Mouse (Mus musculus) heart, embryonic 12.5 days (tissue): ENCODE results near the gene Tanc1. TPM values are rescaled to one million over a fixed set of nuclear protein-coding genes. Genes with fewer than 3 reads are reported as not detected.

Experiments used
- ATAC-seq: fragments of 200-750 bp; cut with Nextera tagmentation; 2 replicates; pipeline ENCODE4 v1.8.0; 2017; ENCODE audit warnings: moderate TSS enrichment, moderate library complexity; ENCODE audit not compliant: insufficient number of reproducible peaks, low FRiP score
- H3K27ac ChIP-seq: fragments of 300-500 bp; sonication (generic); 2 replicates; pipeline ENCODE4 v1.5.1; 2016; ENCODE audit warnings: mild to moderate bottlenecking, moderate library complexity; ENCODE audit not compliant: poor library complexity, severe bottlenecking
- H3K27me3 ChIP-seq: fragments of 300-500 bp; sonication (generic); replicated peaks from 2 replicates; pipeline ENCODE4 v1.6.1; 2016; ENCODE audit warnings: mild to moderate bottlenecking, moderate library complexity
- H3K36me3 ChIP-seq: fragments of 300-500 bp; sonication (generic); 2 replicates; pipeline ENCODE4 v1.6.1; 2016; ENCODE audit warnings: mild to moderate bottlenecking, moderate library complexity
- H3K4me1 ChIP-seq: fragments of 300-500 bp; sonication (generic); replicated peaks from 2 replicates; pipeline ENCODE4 v1.6.1; 2016; ENCODE audit warnings: mild to moderate bottlenecking
- H3K4me2 ChIP-seq: fragments of 300-500 bp; sonication (generic); 2 replicates; pipeline ENCODE4 v1.6.1; 2016; ENCODE audit warnings: mild to moderate bottlenecking, moderate library complexity
- H3K4me3 ChIP-seq: fragments of 300-500 bp; sonication (generic); 2 replicates; pipeline ENCODE4 v1.5.1; 2016; ENCODE audit warnings: mild to moderate bottlenecking
- H3K9ac ChIP-seq: fragments of 300-500 bp; sonication (generic); 2 replicates; pipeline ENCODE4 v1.6.1; 2016; ENCODE audit warnings: mild to moderate bottlenecking, moderate library complexity
- H3K9me3 ChIP-seq: fragments of 300-500 bp; sonication (generic); replicated peaks from 2 replicates; pipeline ENCODE4 v1.6.1; 2016; ENCODE audit warnings: mild to moderate bottlenecking, moderate library complexity
- WGBS: fragments of 180-500 bp; shearing (Covaris S2); methylation state at CpG from one replicate; pipeline ENCODE4 v1.1.7; 2016; 5-methylcytosine and 5-hydroxymethylcytosine counted together
- polyA plus RNA-seq: library from polyadenylated mRNA; unstranded; fragments of >200 nt; fragmentation: Nextera tagmentation; extraction: Ambion mirVana; gene quantifications from 2 replicates; pipeline ENCODE4 v1.2.1, GENCODE M21; 2016

The Tanc1 gene
- polyA plus RNA-seq, 1 experiment from 2014 or later = 37.4 TPM

DNA sequence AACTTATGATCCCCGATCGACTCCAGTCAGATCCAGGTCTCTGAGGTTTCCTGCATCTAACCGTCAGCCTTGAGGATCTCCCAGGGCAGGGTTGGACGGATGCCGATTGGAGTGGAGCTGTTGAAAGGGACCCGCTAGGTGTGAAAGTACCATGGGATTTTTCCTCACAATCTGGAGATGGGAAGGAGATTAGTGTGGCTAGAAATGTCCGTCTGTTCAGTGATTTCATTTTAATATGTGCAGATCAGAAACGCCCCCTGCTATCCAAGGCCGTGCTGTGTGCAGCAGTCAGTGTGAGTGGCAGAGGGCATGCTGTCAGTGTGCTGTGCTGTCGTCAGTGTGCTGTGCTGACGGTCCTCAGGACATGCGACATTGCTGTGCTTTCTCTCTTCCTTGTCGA, 201.6 kb downstream of the Tanc1 start:
- H3K36me3 ChIP-seq = peaks cover 66% of the 10 kb centered on the region
- H3K4me3 ChIP-seq = no peak overlapping the region
- H3K27me3 ChIP-seq = no peaks in the 10 kb centered on the region
- 74% methylated on average over 13 of the region's 13 CpGs for WGBS
- H3K4me2 ChIP-seq = no peak overlapping the region
- no peak overlapping the region for H3K27ac ChIP-seq
- H3K4me1 ChIP-seq = peaks cover 25% of the 10 kb centered on the region
- H3K9me3 ChIP-seq = no peaks in the 10 kb centered on the region
- no peak overlapping the region for H3K9ac ChIP-seq
- ATAC-seq = no peak

DNA sequence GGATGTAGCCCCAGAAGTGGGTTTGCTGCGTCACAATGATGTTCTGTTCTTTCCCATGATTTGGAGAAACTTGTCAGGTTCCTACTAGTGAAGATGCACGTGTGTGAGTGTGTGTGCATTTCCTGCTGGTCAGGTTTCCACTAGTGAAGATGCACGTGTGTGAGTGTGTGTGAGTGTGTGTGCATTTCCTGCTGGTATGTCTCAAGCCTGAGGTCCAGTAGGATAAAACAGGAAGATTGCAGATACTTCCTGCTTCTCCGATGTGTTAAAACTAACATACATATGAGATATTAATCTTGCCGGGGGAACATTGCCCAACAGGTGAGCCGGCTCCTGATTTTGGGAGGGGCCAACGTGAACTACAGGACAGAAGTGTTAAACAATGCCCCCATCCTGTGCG, 203.2 kb downstream of the Tanc1 start:
- H3K4me1 ChIP-seq = peaks cover 25% of the 10 kb centered on the region
- no peaks in the 10 kb centered on the region for H3K27me3 ChIP-seq
- H3K36me3 ChIP-seq = peaks cover 74% of the 10 kb centered on the region
- H3K9ac ChIP-seq = no peak overlapping the region
- H3K9me3 ChIP-seq = no peaks in the 10 kb centered on the region
- H3K27ac ChIP-seq = no peak overlapping the region
- H3K4me2 ChIP-seq = no peak overlapping the region
- ATAC-seq = no peak
- no peak overlapping the region for H3K4me3 ChIP-seq
- 72% methylated on average over 8 of the region's 8 CpGs for WGBS

DNA sequence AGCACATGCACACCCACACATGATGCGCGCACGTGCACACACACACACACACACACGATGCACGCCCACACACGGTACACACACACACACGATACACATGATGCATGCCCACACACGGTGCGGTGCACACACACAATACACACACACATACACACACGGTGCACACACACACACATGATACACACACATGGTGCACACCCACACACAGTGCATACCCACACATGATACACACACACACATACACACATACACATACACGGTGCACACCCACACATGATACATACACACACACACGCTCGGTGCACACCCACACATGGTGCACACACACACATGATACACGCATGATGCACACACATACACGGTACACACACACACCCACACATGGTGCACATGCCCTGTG, 206.8 kb downstream of the Tanc1 start:
- H3K9ac ChIP-seq = no peak overlapping the region
- H3K4me2 ChIP-seq = no peak overlapping the region
- no peaks in the 10 kb centered on the region for H3K27me3 ChIP-seq
- peaks cover 25% of the 10 kb centered on the region for H3K4me1 ChIP-seq
- H3K27ac ChIP-seq = no peak overlapping the region
- no peaks in the 10 kb centered on the region for H3K9me3 ChIP-seq
- no peak overlapping the region for H3K4me3 ChIP-seq
- ATAC-seq = 0 out of 2 replicates have a peak, but pooled peaks have one; percentile 22
- WGBS = 94% methylated on average over 15 of the region's 15 CpGs
- H3K36me3 ChIP-seq = peaks cover 73% of the 10 kb centered on the region

DNA sequence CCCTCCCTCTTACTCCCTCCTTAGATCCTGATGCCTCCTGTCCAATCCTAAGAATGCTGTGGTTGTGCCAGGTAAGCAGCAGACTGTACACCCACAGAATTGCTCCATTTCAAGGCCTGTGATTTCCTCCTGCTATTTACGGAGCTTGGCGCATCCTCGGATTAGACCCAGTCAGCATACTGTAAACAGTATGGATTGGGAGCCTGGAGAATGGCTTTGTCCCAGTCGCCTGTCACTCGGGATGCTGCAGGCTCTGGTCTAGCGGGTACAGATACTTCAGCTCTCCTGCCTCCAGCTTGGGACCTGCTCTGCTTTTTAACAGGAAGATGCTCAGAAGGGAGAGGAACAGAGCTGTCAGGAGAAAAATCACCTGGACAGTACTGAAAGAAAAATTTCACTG, 207.6 kb downstream of the Tanc1 start:
- Histone ChIP-seq H3K36me3 (peaks cover 68% of the 10 kb centered on the region), H3K9ac (no peak overlapping the region), H3K27ac (no peak overlapping the region), H3K9me3 (no peaks in the 10 kb centered on the region), H3K4me3 (no peak overlapping the region), H3K4me1 (peaks cover 33% of the 10 kb centered on the region), H3K27me3 (no peaks in the 10 kb centered on the region), H3K4me2 (no peak overlapping the region)
- 82% methylated on average over 6 of the region's 6 CpGs for WGBS
- ATAC-seq = no peak

DNA sequence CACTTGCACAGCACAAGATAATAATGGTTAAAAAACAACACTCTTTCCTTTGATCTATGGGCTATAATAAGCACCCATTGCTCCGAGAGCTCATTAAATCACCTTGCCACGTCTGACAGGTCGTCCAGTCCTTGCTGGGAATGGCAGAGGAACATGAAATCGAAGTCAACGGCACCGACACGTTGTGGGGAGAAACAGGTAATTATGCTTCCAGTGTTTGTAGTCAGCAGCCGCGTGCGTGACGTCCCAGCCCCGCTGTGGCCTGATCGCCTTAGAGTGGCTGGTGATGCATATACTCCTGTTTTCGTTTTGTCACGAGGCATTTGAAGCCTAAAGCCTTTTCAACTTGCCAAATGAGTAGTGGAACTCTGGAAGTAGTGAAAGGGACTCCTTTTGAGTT, 208.2 kb downstream of the Tanc1 start:
- Histone ChIP-seq H3K9ac (no peak overlapping the region), H3K4me3 (no peak overlapping the region), H3K36me3 (peaks cover 63% of the 10 kb centered on the region), H3K27ac (no peak overlapping the region), H3K27me3 (no peaks in the 10 kb centered on the region), H3K4me2 (no peak overlapping the region), H3K9me3 (no peaks in the 10 kb centered on the region), H3K4me1 (peaks cover 34% of the 10 kb centered on the region)
- 87% methylated on average over 15 of the region's 15 CpGs for WGBS
- no peak for ATAC-seq

DNA sequence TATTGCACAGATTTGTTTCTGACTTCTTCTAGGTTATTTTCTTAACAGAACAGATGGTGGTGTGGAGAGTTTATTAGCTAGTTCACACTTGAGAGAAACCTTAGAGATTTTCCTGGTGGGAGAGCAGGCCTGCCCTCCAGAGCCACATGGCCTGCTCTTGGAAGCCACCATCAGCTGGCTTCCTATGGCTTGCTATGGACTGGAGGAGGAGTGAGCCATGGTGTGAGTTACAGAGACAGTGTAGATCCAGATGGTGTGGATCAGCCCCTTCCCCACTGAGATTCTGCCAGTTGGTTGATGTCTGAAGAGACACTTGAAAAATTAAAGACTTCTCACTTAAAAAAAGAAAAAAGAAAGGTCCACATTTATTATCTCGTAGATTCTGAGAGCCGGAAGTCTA, 209.2 kb downstream of the Tanc1 start:
- no peak for ATAC-seq
- WGBS = 79% methylated on average over 2 of the region's 2 CpGs
- peaks cover 33% of the 10 kb centered on the region for H3K4me1 ChIP-seq
- no peaks in the 10 kb centered on the region for H3K27me3 ChIP-seq
- no peak overlapping the region for H3K9ac ChIP-seq
- peaks cover 55% of the 10 kb centered on the region for H3K36me3 ChIP-seq
- no peak overlapping the region for H3K4me3 ChIP-seq
- H3K9me3 ChIP-seq = no peaks in the 10 kb centered on the region
- H3K27ac ChIP-seq = no peak overlapping the region
- H3K4me2 ChIP-seq = no peak overlapping the region

DNA sequence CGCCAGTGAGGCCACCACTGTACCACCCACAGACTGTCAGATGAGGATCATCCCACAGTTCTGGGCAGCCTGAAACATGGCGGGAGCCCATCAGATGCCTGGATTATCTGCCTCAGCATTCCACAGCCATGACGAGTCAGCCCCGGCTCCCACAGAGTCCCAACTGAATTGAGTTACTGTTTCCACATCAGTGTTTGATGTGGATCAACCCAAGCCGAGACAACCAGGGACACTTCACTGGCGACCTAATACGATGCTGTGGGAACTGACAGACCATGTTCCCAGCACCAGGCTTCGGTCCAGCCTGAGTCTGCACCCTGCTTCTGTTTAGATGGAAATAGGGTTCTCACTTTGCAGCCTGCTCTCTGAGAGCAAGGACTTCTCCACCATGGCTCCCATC, 212.4 kb downstream of the Tanc1 start:
- H3K27ac ChIP-seq = peak overlapping the region; percentile 81
- H3K9ac ChIP-seq = no peak overlapping the region
- peaks cover 57% of the 10 kb centered on the region for H3K4me1 ChIP-seq
- 20% methylated on average over 8 of the region's 8 CpGs for WGBS
- H3K9me3 ChIP-seq = no peaks in the 10 kb centered on the region
- H3K4me3 ChIP-seq = no peak overlapping the region
- ATAC-seq = no peak
- peaks cover 29% of the 10 kb centered on the region for H3K36me3 ChIP-seq
- H3K4me2 ChIP-seq = peak overlapping the region; percentile 19
- H3K27me3 ChIP-seq = no peaks in the 10 kb centered on the region

DNA sequence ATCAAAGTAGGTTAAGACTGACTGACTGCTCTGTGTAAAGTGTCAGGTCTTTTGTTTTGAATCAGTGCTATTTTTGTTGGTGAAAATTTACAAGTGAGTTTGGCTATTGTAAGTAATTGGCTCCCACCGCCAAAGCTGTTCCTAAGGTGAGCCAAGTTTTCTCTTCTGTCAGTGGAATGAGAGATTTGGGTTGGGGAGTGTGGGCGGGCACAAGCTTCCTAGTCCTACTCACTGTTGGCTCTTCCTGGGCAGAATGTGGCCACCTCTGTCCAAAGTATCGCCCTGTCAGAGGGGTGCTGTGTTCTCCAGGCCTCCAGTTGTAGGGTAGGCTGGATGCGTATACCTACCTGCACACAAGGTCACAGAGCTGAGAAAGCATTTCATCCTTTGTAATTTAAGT, 213.5 kb downstream of the Tanc1 start:
- ATAC-seq = no peak
- peaks cover 18% of the 10 kb centered on the region for H3K36me3 ChIP-seq
- H3K27ac ChIP-seq = peak overlapping the region; percentile 81; the same call in 1 of the 2 replicates
- no peak overlapping the region for H3K9ac ChIP-seq
- peaks cover 68% of the 10 kb centered on the region for H3K4me1 ChIP-seq
- no peak overlapping the region for H3K4me2 ChIP-seq
- WGBS = 84% methylated on average over 4 of the region's 4 CpGs
- H3K4me3 ChIP-seq = no peak overlapping the region
- no peaks in the 10 kb centered on the region for H3K9me3 ChIP-seq
- no peaks in the 10 kb centered on the region for H3K27me3 ChIP-seq

DNA sequence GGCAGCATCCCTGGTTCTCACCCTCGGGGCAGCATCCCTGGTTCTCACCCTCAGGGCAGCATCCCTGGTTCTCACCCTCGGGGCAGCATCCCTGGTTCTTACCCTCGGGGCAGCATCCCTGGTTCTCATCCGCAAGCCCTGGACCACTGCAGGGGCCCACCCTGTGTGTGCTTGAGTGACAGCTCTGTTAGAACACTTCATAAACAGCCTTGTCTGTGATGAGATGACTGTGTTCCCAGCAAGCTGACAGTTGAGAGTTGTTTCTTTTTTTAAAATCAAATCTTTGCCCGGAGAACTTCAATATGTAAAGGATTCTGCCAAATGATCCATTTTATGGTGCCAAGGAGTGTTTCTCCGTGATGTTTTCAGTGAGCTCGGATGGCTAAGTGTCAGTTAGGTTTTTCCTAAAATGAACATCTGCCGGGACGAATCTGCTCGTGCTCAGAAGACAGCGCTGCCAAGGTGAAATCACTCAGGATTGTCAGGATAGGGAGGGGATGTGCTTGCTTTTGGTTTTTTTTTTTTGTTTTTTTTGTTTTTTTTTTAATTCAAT, 216.3 kb downstream of the Tanc1 start:
- no peak overlapping the region for H3K4me3 ChIP-seq
- H3K27ac ChIP-seq = peak overlapping the region; percentile 95
- H3K9ac ChIP-seq = no peak overlapping the region
- WGBS = 51% methylated on average over 11 of the region's 11 CpGs
- peaks cover 2% of the 10 kb centered on the region; the same call in 1 of the 2 replicates for H3K36me3 ChIP-seq
- ATAC-seq = no peak
- no peak overlapping the region for H3K4me2 ChIP-seq
- H3K9me3 ChIP-seq = no peaks in the 10 kb centered on the region
- peaks cover 92% of the 10 kb centered on the region for H3K4me1 ChIP-seq
- H3K27me3 ChIP-seq = no peaks in the 10 kb centered on the region

DNA sequence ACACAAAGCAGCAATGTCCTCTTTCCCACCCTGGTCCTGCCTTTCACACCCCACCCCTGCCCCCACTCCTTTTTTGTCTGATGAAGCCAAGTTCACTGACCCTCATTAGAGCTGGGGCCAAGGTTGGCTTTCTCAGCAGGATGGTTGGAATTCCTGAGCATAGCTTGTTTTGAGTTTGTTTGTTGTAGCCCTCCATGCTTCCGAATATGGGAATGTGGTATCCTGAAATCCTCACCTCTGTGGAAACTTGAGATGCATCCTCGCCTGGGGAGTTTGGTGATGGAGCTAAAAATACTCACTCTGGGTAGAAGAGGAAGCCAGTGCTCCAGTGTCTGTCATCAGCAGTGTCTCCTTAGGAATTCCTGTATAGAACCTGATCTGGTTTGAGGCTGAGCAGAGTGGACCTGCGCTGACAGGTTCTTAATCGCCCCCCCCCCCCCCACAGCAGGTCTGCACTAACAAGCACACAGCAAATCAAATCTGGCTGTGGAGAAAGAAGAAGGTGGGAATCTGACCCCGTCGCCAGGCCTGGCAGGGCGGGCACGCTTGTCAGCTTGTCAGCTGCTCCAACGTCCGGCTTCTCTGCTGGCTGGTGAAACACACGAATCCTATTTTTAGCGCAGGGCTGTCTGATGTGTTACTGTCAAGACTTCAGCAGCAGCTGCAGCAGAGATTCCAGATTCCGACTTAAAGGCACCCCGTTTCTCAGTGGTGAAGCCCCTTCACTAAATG, 217.1 kb downstream of the Tanc1 start:
- peak; percentile 84 for ATAC-seq
- 14% methylated on average over 14 of the region's 14 CpGs for WGBS
- H3K4me2 ChIP-seq = peak overlapping the region; percentile 53

DNA sequence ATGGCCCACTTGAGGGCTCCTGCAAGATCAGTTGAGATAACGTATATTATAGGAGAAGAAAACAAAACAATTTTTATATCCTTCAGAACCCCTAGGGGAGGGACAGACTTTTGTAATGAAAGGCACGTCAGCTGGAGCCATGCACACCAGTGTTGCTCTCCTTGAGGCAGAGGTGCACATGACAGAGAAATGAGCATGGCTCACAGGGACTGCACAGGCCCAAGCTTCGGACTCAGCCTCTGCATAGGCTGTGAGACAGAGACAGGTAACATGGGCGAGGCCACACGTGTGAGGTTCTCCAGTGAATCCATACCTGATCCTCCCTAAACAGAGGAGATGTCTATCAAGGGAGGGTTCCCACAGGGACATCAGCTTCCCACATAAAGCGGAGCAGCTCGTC, 217.9 kb downstream of the Tanc1 start:
- Histone ChIP-seq H3K36me3 (peaks cover 16% of the 10 kb centered on the region), H3K4me1 (peaks cover 92% of the 10 kb centered on the region), H3K27me3 (no peaks in the 10 kb centered on the region), H3K4me2 (peak overlapping the region; percentile 53), H3K9ac (peak overlapping the region; percentile 11; the same call in 1 of the 2 replicates), H3K27ac (peak overlapping the region; percentile 95), H3K4me3 (no peak overlapping the region), H3K9me3 (no peaks in the 10 kb centered on the region)
- ATAC-seq = no peak
- WGBS = 59% methylated on average over 7 of the region's 7 CpGs

More for the DNA sequence above, 217.1 kb downstream of the Tanc1 start:
- Histone ChIP-seq H3K36me3 (peaks cover 9% of the 10 kb centered on the region), H3K4me1 (peaks cover 92% of the 10 kb centered on the region), H3K4me3 (no peak overlapping the region), H3K9ac (peak overlapping the region; percentile 11; the same call in 1 of the 2 replicates), H3K9me3 (no peaks in the 10 kb centered on the region), H3K27ac (peak overlapping the region; percentile 95), H3K27me3 (no peaks in the 10 kb centered on the region)
